Mouse (Mus musculus) midbrain, embryonic 10.5 days (tissue): ENCODE data around the gene Csf2rb2. TPM values are rescaled to one million over a fixed set of nuclear protein-coding genes. Genes with fewer than 3 reads are reported as not detected.
"Not testable (repeated sequence)": the region's sequence is repeated elsewhere in the genome, so short reads cannot be mapped to it uniquely, and the experiment has no call there.

Experiments
- DNase-seq: peaks from one replicate; pipeline ENCODE4 v3.0.0-alpha.2; 2017; ENCODE audit warnings: low spot score
- H3K27ac ChIP-seq: fragments of 300-500 bp; sonication (generic); replicated peaks from 2 replicates; pipeline ENCODE4 v1.5.1; 2016; ENCODE audit warnings: mild to moderate bottlenecking
- H3K27me3 ChIP-seq: fragments of 300-500 bp; sonication (generic); 2 replicates; pipeline ENCODE4 v1.6.1; 2016; ENCODE audit warnings: low read depth, mild to moderate bottlenecking; ENCODE audit not compliant: poor library complexity, severe bottlenecking
- H3K36me3 ChIP-seq: fragments of 300-500 bp; sonication (generic); 2 replicates; pipeline ENCODE4 v1.6.1; 2016; ENCODE audit warnings: mild to moderate bottlenecking, moderate library complexity
- H3K4me1 ChIP-seq: fragments of 300-500 bp; sonication (generic); 2 replicates; pipeline ENCODE4 v1.6.1; 2016
- H3K4me3 ChIP-seq: fragments of 300-500 bp; sonication (generic); 2 replicates; pipeline ENCODE4 v1.5.1; 2016; ENCODE audit warnings: mild to moderate bottlenecking, moderate library complexity
- H3K9me3 ChIP-seq: fragments of 300-500 bp; sonication (generic); replicated peaks from 2 replicates; pipeline ENCODE4 v1.6.1; 2016; ENCODE audit warnings: mild to moderate bottlenecking
- WGBS: fragments of 180-500 bp; shearing (Covaris S2); methylation state at CpG from one replicate; pipeline ENCODE4 v1.1.7; 2016; 5-methylcytosine and 5-hydroxymethylcytosine counted together
- polyA plus RNA-seq: library from polyadenylated mRNA; unstranded; fragments of >200 nt; fragmentation: Nextera tagmentation; extraction: Ambion mirVana; gene quantifications from 2 replicates; pipeline ENCODE4 v1.2.1, GENCODE M21; 2016

Gene Csf2rb2
- polyA plus RNA-seq: 0.29 and 0.37 TPM in 2 replicates

DNA sequence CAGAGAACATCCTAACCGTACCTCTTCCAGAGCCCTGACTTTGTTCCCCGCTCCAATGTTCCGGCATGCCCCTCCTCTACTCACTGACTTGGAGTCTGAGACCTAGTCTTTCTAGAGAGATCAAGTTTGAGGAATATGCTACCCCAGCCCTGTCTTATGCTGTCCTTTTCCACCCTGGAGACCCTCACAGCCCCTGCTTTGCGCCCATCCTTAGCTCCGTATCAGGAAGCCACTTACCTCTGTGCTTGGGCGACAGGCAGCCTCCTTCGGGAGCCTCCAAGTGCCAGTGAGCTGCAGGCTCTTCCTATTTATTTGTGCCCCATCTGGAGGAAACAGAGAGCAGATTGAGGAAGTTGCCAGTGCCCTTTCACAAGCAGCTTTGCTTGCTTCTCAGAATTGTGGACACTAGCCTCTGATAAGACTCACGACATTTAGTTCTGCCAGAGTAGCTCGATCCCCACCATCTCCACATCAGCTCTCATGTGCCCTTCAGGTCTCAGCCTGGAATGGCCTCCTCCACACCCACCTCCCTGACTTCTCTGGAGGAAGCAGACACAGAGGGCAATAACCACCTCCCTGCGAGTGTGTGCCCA is at the start of gene Csf2rb2:
TSS of gene Csf2rb2 (minus strand) at position 381 of the 593 bp plus-strand sequence.
- 88% methylated on average over 10 of the region's 10 CpGs for WGBS
- Histone ChIP-seq H3K27me3 (no peaks in the 10 kb centered on the region), H3K4me3 (no peak within 1 kb of the TSS), H3K9me3 (no peaks in the 10 kb centered on the region), H3K27ac (no peak within 1 kb of the TSS), H3K4me1 (peaks cover 5% of the 10 kb centered on the region), H3K36me3 (no peaks in the 10 kb centered on the region)
- DNase-seq: no peak

DNA sequence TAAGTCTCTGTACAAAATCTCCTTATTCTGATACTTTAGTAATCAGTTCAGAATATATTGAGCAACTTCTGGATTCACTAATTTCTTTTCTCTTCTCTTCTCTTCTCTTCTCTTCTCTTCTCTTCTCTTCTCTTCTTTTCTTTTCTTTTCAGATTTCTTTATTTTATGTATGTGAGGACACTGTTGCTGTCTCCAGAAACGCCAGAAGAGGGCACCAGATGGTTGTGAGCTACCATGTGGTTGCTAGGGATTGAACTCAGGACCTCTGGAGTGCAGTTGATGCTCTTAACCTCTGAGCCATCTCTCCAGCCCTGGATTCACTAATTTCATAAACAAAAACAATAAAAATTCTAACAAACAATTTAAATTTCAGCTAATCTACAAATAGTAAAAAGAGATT is 49.4 kb upstream of the Csf2rb2 start:
- H3K9me3 ChIP-seq: no peaks in the 10 kb centered on the region
- DNase-seq: peak; percentile 26
- H3K4me3 ChIP-seq: no peak overlapping the region
- H3K27ac ChIP-seq: no peak overlapping the region
- no peaks in the 10 kb centered on the region for H3K36me3 ChIP-seq
- no peaks in the 10 kb centered on the region for H3K27me3 ChIP-seq
- WGBS: 0% methylated on average over 1 of the region's 1 CpGs
- no peaks in the 10 kb centered on the region for H3K4me1 ChIP-seq

DNA sequence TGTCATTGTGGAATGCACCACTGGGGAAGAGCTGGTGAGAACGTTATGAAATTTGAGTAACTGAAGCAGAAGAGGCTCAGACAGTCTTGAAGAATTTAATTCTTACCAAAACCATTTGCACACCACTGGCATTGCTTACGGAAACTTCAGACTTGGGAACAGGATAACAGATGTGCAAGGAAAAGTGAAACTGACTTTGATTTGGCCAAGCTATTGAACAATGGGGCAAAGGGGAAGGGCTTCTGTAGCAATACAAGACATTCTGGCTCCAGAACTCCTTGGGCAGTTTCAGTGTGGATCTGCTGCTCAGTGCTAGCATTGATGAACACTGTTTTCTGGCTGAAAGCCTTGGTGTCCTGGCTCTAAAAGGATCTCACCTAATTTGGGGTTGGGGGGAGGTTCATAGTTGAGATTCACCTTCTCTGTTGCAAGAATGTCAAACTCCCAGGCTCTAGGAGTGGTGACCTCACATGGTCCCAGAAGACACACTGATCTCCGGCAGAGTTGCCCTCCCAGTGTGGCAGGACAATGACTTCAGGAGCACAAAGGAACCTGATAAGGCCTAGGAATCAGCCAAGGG is 46.2 kb upstream of the Csf2rb2 start:
- 65% methylated on average over 3 of the region's 3 CpGs for WGBS
- Histone ChIP-seq H3K4me1 (no peaks in the 10 kb centered on the region), H3K27me3 (no peaks in the 10 kb centered on the region), H3K27ac (no peak overlapping the region), H3K36me3 (no peaks in the 10 kb centered on the region), H3K4me3 (no peak overlapping the region), H3K9me3 (no peaks in the 10 kb centered on the region)
- no peak for DNase-seq

GRCm38 (mm10) chr15:78344567-78344966 is 39.0 kb upstream of the Csf2rb2 start:
- DNase-seq: no peak
- H3K36me3 ChIP-seq: no peaks in the 10 kb centered on the region
- no peaks in the 10 kb centered on the region for H3K27me3 ChIP-seq
- no peaks in the 10 kb centered on the region for H3K9me3 ChIP-seq
- H3K4me3 ChIP-seq: no peak overlapping the region
- H3K4me1 ChIP-seq: no peaks in the 10 kb centered on the region; the same call in 1 of the 2 replicates
- H3K27ac ChIP-seq: no peak overlapping the region
- WGBS: 87% methylated on average over 3 of the region's 3 CpGs

GRCm38 (mm10) chr15:78343683-78344082 is 38.2 kb upstream of the Csf2rb2 start:
- H3K9me3 ChIP-seq: no peaks in the 10 kb centered on the region
- no peak overlapping the region for H3K27ac ChIP-seq
- no peaks in the 10 kb centered on the region for H3K36me3 ChIP-seq
- H3K4me3 ChIP-seq: no peak overlapping the region
- H3K4me1 ChIP-seq: no peaks in the 10 kb centered on the region; the same call in 1 of the 2 replicates
- H3K27me3 ChIP-seq: no peaks in the 10 kb centered on the region
- DNase-seq: no peak
- WGBS: 14% methylated on average over 1 of the region's 1 CpGs

DNA sequence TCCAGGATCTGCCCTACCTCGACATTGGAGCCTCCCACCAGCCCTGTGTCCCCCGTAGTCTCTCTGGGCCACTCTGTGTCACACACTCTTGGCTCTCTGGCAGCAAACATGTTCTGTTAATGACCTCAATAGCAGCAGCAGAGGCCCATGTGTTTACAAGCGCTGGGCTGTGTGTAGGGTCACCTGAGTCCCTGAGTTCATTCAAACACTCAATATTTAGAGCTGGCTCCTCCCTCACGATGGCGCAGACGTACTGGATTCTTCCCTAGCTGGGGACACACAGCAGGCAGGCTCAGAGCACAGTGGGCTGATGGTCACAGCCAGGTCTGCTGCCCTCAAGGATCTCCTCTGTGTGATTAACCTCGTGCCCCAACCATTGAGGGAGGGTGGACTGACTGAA is 35.4 kb upstream of the Csf2rb2 start:
- DNase-seq, H3K4me1 ChIP-seq, H3K27ac ChIP-seq, H3K9me3 ChIP-seq, H3K27me3 ChIP-seq, H3K36me3 ChIP-seq, H3K4me3 ChIP-seq: not testable (repeated sequence)
- WGBS: 80% methylated on average over 7 of the region's 7 CpGs

GRCm38 (mm10) chr15:78339627-78340423 is 34.3 kb upstream of the Csf2rb2 start:
- H3K9me3 ChIP-seq, H3K27ac ChIP-seq, H3K4me1 ChIP-seq, H3K27me3 ChIP-seq, H3K36me3 ChIP-seq, H3K4me3 ChIP-seq: not testable (repeated sequence)
- 44% methylated on average over 7 of the region's 7 CpGs for WGBS
- DNase-seq: peak; percentile 51

DNA sequence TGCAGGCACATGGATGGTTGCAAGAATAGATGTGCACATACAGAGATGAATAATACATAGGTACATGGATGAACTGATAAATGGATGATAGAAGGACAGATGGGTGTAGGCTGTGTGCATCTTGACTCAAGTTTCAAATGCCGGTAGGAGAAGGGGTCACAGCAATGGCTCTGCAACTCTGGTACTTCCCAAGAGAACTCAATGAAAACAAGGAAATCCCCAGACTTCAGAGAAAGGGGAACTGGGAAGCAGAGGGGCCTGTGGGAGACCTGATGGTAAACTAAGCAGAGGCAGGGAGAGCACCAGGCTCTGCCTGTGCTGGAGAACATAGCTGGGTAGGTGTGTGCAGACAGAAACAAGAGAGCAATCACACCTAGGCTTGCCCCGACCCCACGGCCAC is 28.9 kb upstream of the Csf2rb2 start:
- no peak for DNase-seq
- Histone ChIP-seq H3K27me3 (no peaks in the 10 kb centered on the region), H3K4me3 (no peak overlapping the region), H3K9me3 (no peaks in the 10 kb centered on the region), H3K27ac (no peak overlapping the region), H3K36me3 (no peaks in the 10 kb centered on the region), H3K4me1 (no peaks in the 10 kb centered on the region)
- WGBS: 92% methylated on average over 3 of the region's 3 CpGs

DNA sequence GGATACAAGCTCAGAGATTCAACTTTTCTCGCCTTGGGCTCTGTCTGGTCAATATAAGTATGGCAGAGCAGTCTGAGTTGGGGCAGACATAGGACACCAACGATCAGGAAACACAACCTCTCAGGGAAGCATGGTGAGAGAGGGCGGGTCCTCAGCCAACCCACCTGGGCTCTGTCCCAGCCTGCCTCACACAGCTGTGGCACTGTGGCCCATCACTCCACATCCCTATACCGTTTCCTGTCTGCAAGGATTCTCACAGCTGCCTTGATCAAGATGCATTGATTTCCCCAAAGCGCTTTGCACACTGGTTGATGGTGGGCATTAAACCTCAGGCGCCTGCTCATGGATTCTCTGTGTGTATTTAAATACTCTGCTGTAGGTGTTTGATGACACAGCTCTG is 27.5 kb upstream of the Csf2rb2 start:
- no peaks in the 10 kb centered on the region for H3K9me3 ChIP-seq
- H3K27ac ChIP-seq: no peak overlapping the region
- no peak for DNase-seq
- no peak overlapping the region for H3K4me3 ChIP-seq
- 0 out of 2 replicates have a peak, but pooled peaks cover 3% of the 10 kb centered on the region for H3K4me1 ChIP-seq
- WGBS: 80% methylated on average over 6 of the region's 6 CpGs
- no peaks in the 10 kb centered on the region for H3K27me3 ChIP-seq
- H3K36me3 ChIP-seq: no peaks in the 10 kb centered on the region

GRCm38 (mm10) chr15:78331523-78332340 is 26.2 kb upstream of the Csf2rb2 start:
- H3K4me3 ChIP-seq: no peak overlapping the region
- no peak for DNase-seq
- 0 out of 2 replicates have a peak, but pooled peaks cover 3% of the 10 kb centered on the region for H3K4me1 ChIP-seq
- H3K27me3 ChIP-seq: no peaks in the 10 kb centered on the region
- H3K27ac ChIP-seq: no peak overlapping the region
- no peaks in the 10 kb centered on the region for H3K36me3 ChIP-seq
- 83% methylated on average over 5 of the region's 5 CpGs for WGBS
- H3K9me3 ChIP-seq: no peaks in the 10 kb centered on the region

GRCm38 (mm10) chr15:78330706-78331105 is 25.2 kb upstream of the Csf2rb2 start:
- no peaks in the 10 kb centered on the region for H3K27me3 ChIP-seq
- 90% methylated on average over 4 of the region's 4 CpGs for WGBS
- 0 out of 2 replicates have a peak, but pooled peaks cover 3% of the 10 kb centered on the region for H3K4me1 ChIP-seq
- H3K4me3 ChIP-seq: no peak overlapping the region
- no peaks in the 10 kb centered on the region for H3K9me3 ChIP-seq
- no peak for DNase-seq
- H3K36me3 ChIP-seq: no peaks in the 10 kb centered on the region
- H3K27ac ChIP-seq: no peak overlapping the region

GRCm38 (mm10) chr15:78329972-78330371 is 24.5 kb upstream of the Csf2rb2 start:
- not testable (repeated sequence) for DNase-seq, H3K27me3 ChIP-seq, H3K4me1 ChIP-seq, H3K4me3 ChIP-seq, H3K9me3 ChIP-seq, H3K36me3 ChIP-seq, H3K27ac ChIP-seq
- 85% methylated on average over 6 of the region's 6 CpGs for WGBS
